Comparison of ENCODE assay signal across 8 mouse cellular contexts in the genomic region with DNA sequence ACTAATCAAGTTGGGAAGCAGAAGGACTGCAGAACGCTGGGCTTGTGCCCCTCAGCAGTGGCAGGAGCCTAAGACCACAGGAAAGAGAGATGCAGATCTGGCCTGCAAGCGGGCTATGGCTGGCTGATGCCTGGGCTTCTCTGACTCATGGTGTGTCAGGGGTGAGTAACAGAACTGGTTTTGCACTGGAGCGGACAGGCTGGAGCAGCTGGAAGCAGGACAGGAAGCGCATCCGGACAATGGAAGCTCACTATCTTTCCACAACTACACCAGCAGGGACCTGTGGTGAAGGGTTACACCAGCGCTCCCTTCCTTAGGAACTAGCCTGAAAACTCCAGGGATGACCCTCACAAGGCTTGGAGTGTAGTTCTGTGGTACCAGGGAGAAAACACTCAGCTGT. TPM values are rescaled to one million over a fixed set of nuclear protein-coding genes. Genes with fewer than 3 reads are reported as not detected.
DNase-seq lines count a peak whose midpoint lies in the region; ATAC-seq and TF ChIP-seq lines count a peak whose summit lies in the region.

No protein-coding gene starts in this region.

- intact Hi-C loops in gastrocnemius, adult 2 months (cut with DNase I), result no loop called here
- intact Hi-C loops in left cerebral cortex, postnatal 25 days (cut with DNase I), result no loop called here

- H3K9me3 ChIP-seq in kidney, embryonic 16.5 days (ENCODE audit: low read length), result no peaks in the 10 kb centered on the region
- no peaks in the 10 kb centered on the region for H3K9me3 ChIP-seq in hindbrain, embryonic 10.5 days

- no peak overlapping the region for H3K4me3 ChIP-seq in gastrocnemius, adult 2 months
- H3K4me3 ChIP-seq in kidney, embryonic 16.5 days (ENCODE audit: low read length), result no peak overlapping the region
- no peak overlapping the region for H3K4me3 ChIP-seq in hindbrain, embryonic 10.5 days

- no peaks in the 10 kb centered on the region for H3K4me1 ChIP-seq in kidney, embryonic 16.5 days (ENCODE audit: insufficient read depth, low read length)
- peaks cover 11% of the 10 kb centered on the region for H3K4me1 ChIP-seq in hindbrain, embryonic 10.5 days (replicated peaks)

- TF ChIP-seq CTCF in gastrocnemius, adult 2 months (IDR thresholded peaks at IDR 0.05), result no peak

- H3K9ac ChIP-seq in kidney, embryonic 16.5 days (replicated peaks; ENCODE audit: low read length), result no peak overlapping the region

- 81% methylated on average over 6 of the region's 6 CpGs for WGBS in kidney, embryonic 16.5 days
- WGBS in hindbrain, embryonic 10.5 days, result 89% methylated on average over 6 of the region's 6 CpGs

- peak overlapping the region; percentile 53 for H3K27ac ChIP-seq in gastrocnemius, adult 2 months
- H3K27ac ChIP-seq in kidney, embryonic 16.5 days (ENCODE audit: low read length), result no peak overlapping the region
- H3K27ac ChIP-seq in hindbrain, embryonic 10.5 days, result no peak overlapping the region

- DNase-seq in gastrocnemius, adult 2 months, result peak; percentile 42
- DNase-seq in gastrocnemius, adult 18-20 months (ENCODE audit: low spot score), result no peak
- DNase-seq in fibroblast of lung, adult 2 months (ENCODE audit: low read depth), result peak; percentile 76
- DNase-seq in lung, postnatal 4 days, result peak; percentile 41 to 64
- no peak for DNase-seq in hindbrain, embryonic 10.5 days (ENCODE audit: low spot score)
- no peak for DNase-seq in left cerebral cortex, postnatal 25 days (ENCODE audit: low spot score in 2 of 2)

- ATAC-seq in kidney, embryonic 16.5 days (ENCODE audit: low FRiP score, low TSS enrichment), result peak; percentile 54; the same call in 1 of the 2 replicates
- no peak for ATAC-seq in cerebellum, adult (ENCODE audit: insufficient number of reproducible peaks, low FRiP score, low TSS enrichment)

- H3K4me2 ChIP-seq in kidney, embryonic 16.5 days (replicated peaks; ENCODE audit: low read depth, low read length), result no peak overlapping the region

- H3K36me3 ChIP-seq in kidney, embryonic 16.5 days (ENCODE audit: insufficient read depth, low read length), result no peaks in the 10 kb centered on the region
- H3K36me3 ChIP-seq in hindbrain, embryonic 10.5 days, result no peaks in the 10 kb centered on the region

- H3K27me3 ChIP-seq in kidney, embryonic 16.5 days (ENCODE audit: insufficient read depth, low read length), result no peaks in the 10 kb centered on the region
- H3K27me3 ChIP-seq in hindbrain, embryonic 10.5 days (ENCODE audit: insufficient read depth, poor library complexity, severe bottlenecking), result no peaks in the 10 kb centered on the region

RNA-seq across cellular contexts. Expression of gene Rab31, which starts 34.9 kb away (rescaled TPM):
- total RNA-seq in gastrocnemius, adult 2 months (2021), result 1 to 10 TPM; 3.4 to 7.4 TPM
- total RNA-seq in gastrocnemius, adult 18-20 months (2021), result 1 to 10 TPM; 4.6 to 5.1 TPM
- 37.8 and 38.4 TPM in 2 replicates for polyA plus RNA-seq in kidney, embryonic 16.5 days (2015; fragmentation: Nextera tagmentation; extraction: Ambion mirVana)
- polyA plus RNA-seq in hindbrain, embryonic 10.5 days (2016; fragmentation: Nextera tagmentation; extraction: Ambion mirVana), result 60.8 and 63.2 TPM in 2 replicates
- total RNA-seq in left cerebral cortex, postnatal 25 days (2021), result 10 to 100 TPM; 64.1 to 65.5 TPM

RNA-seq across cellular contexts. Expression of gene Ppp4r1, which starts 44.8 kb away (rescaled TPM):
- total RNA-seq in gastrocnemius, adult 2 months (2021), result 10 to 100 TPM; 24.8 to 30.3 TPM
- total RNA-seq in gastrocnemius, adult 18-20 months (2021), result 10 to 100 TPM; 20.7 to 22.6 TPM
- 46.6 TPM in 2 replicates for polyA plus RNA-seq in kidney, embryonic 16.5 days (2015; fragmentation: Nextera tagmentation; extraction: Ambion mirVana)
- 51.0 and 59.6 TPM in 2 replicates for polyA plus RNA-seq in hindbrain, embryonic 10.5 days (2016; fragmentation: Nextera tagmentation; extraction: Ambion mirVana)
- total RNA-seq in left cerebral cortex, postnatal 25 days (2021), result 10 to 100 TPM; 41.7 to 57.5 TPM

Comparison
In these comparisons a context has a peak if more than half of its experiments do, and no peak if none do; other contexts are left out.
1. DNase-seq: peak in gastrocnemius, adult 2 months (single experiment), fibroblast of lung, adult 2 months (single experiment) and lung, postnatal 4 days (2 of 2); none in gastrocnemius, adult 18-20 months (single experiment), hindbrain, embryonic 10.5 days (single experiment) and left cerebral cortex, postnatal 25 days (0 of 2).
2. RNA of gene Rab31, which starts 34.9 kb away (total RNA-seq): 64.1 to 65.5 TPM in left cerebral cortex, postnatal 25 days; 3.4 to 7.4 TPM in gastrocnemius, adult 2 months and 4.6 to 5.1 TPM in gastrocnemius, adult 18-20 months; every median in the first group is over 4 times any median in the second.